Mouse (Mus musculus): ENCODE results near the gene Samd4b. TPM values are rescaled to one million over a fixed set of nuclear protein-coding genes. Genes with fewer than 3 reads are reported as not detected.
A peak's percentile ranks its signal among the peaks of the same experiment; 100 is the strongest.

Gene Samd4b
- total and polyA plus RNA-seq, 3 experiments: 6.4 to 45.9 TPM; not detected in 1

DNA sequence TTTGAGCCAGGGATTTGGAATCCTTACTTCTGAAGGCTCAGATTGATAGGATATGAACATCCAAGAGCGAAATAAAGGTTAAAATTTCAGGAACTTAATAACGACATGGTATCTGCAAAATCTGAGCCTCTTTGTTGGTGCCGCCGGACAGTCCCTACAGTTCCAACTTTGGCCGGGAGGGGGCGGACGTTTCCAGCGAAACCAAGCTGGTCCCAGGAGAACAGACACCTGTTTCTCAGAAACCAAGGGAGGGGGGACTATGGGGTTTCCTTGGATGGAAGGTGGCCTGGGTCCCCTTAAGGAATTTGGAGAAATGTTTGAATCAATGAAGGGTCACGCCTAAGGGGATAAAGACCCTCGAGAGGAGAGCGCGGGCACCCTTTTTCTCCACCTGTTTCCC, 151.5 kb downstream of the Samd4b start (continued):
- TF ChIP-seq POLR2AphosphoS5 (IDR thresholded peaks at IDR 0.05; ENCODE audit: borderline replicate concordance, low read depth, low read length) (no peak), ZKSCAN1 (IDR thresholded peaks at IDR 0.05; ENCODE audit: low read depth, low read length) (no peak), USF1 (IDR thresholded peaks at IDR 0.05; ENCODE audit: low read depth, low read length) (no peak), SMC3 (IDR thresholded peaks at IDR 0.05; ENCODE audit: low read depth, low read length) (peak; percentile 87), E2F4 (IDR thresholded peaks at IDR 0.05; ENCODE audit: borderline replicate concordance, low read depth, low read length) (no peak), RCOR1 (IDR thresholded peaks at IDR 0.05; ENCODE audit: low read depth, low read length) (no peak), ELF1 (IDR thresholded peaks at IDR 0.05; ENCODE audit: low read depth, low read length) (no peak), ZC3H11A (IDR thresholded peaks at IDR 0.05; ENCODE audit: low read depth, low read length) (peak; percentile 66), MAZ (IDR thresholded peaks at IDR 0.05; ENCODE audit: low read depth, low read length) (0 out of 2 replicates have a peak, but pooled peaks have one; percentile 46), TAL1 (IDR thresholded peaks at IDR 0.05; ENCODE audit: low read length) (no peak), TCF12 (IDR thresholded peaks at IDR 0.05; ENCODE audit: low read depth, low read length) (no peak)

DNA sequence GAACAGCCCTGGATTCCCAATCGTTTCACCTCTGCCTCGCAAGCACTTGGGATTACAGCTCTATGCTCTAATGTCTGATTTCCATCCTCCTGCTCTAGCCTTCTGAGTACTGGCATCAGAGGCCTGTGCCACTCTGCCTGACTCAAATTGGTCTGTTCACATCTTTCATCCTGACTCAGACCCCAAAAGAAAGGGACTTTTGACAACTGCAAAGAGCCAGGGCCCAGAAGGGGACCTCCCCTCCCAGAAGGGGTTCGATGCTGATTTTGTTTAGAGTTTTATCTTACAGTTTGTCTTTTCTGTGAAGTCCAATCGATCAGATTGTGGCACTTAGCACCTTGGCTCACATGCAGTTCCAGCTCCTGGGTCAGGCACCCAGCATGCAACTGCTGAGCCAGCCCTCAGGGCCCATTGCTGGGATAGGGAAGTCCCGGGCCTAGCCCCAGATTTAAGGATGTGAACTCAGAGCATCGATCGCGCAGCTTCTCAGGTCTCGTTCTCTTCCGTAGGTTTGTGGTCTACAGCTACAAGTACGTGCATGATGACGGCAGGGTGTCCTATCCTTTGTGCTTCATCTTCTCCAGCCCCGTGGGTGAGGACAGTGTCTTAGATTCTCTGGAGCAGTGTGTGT, 153.5 kb downstream of the Samd4b start:
- H3K4me1 ChIP-seq (ENCODE audit: control insufficient read depth in 1 of 2, insufficient read depth in 2 of 2, low read length in 2 of 2): peaks cover 13 to 25% of the 10 kb centered on the region in 2 experiments
- no peaks in the 10 kb centered on the region for H3K27me3 ChIP-seq (ENCODE audit: control insufficient read depth in 1 of 2, insufficient read depth in 2 of 2, low read length in 2 of 2)
- no peak for DNase-seq (ENCODE audit: low read depth, low spot score)
- peaks cover 0 to 26% of the 10 kb centered on the region in 2 experiments; a peak in 2 of 4 replicates for H3K36me3 ChIP-seq (ENCODE audit: control insufficient read depth in 1 of 2, insufficient read depth in 2 of 2, low read length in 2 of 2)
- H3K9me3 ChIP-seq (replicated peaks; ENCODE audit: insufficient read depth, low read length): no peaks in the 10 kb centered on the region
- H3K79me2 ChIP-seq (ENCODE audit: control insufficient read depth, insufficient read depth, low read length, poor library complexity): no peaks in the 10 kb centered on the region
- H3K9ac ChIP-seq (ENCODE audit: control insufficient read depth, low read depth, low read length, poor library complexity, severe bottlenecking): no peak overlapping the region
- no peak overlapping the region for H3K4me3 ChIP-seq (ENCODE audit: control insufficient read depth in 1 of 2, insufficient read depth in 1 of 2, low read depth in 2 of 2, low read length in 2 of 2)
- TF ChIP-seq GABPA (IDR thresholded peaks at IDR 0.05; ENCODE audit: low read depth, low read length): no peak
- no peak for TF ChIP-seq CHD1 (IDR thresholded peaks at IDR 0.05; ENCODE audit: low read depth, low read length)
- no peak for TF ChIP-seq MEF2A (IDR thresholded peaks at IDR 0.05; ENCODE audit: extremely low read depth, insufficient replicate concordance, low read depth, low read length, poor library complexity, severe bottlenecking)
- no peak for TF ChIP-seq TBP (IDR thresholded peaks at IDR 0.05; ENCODE audit: low read depth, low read length)
- no peak for TF ChIP-seq ZMIZ1 (IDR thresholded peaks at IDR 0.05; ENCODE audit: low read depth, low read length)
- TF ChIP-seq NRF1 (IDR thresholded peaks at IDR 0.05; ENCODE audit: insufficient read depth, low read depth, low read length, poor library complexity, severe bottlenecking): no peak
- TF ChIP-seq UBTF (IDR thresholded peaks at IDR 0.05; ENCODE audit: borderline replicate concordance, insufficient read depth, low read depth, low read length): no peak
- no peak for TF ChIP-seq KAT2A (conservative IDR thresholded peaks at IDR 0.05; ENCODE audit: low read depth, low read length)
- H3K27ac ChIP-seq (ENCODE audit: control insufficient read depth, low read depth, low read length): no peak overlapping the region; the same call in 1 of the 2 replicates

Data from MEL (cell line).